Mouse (Mus musculus) liver, adult 2 months (tissue): ENCODE results near the gene Tuba3b. TPM values are rescaled to one million over a fixed set of nuclear protein-coding genes. Genes with fewer than 3 reads are reported as not detected.

Experiments
- DNase-seq: peaks from one replicate; pipeline ENCODE4 v3.0.0-alpha.2; 2011; ENCODE audit warnings: low read depth, low spot score; ENCODE audit errors: extremely low read depth
- H3K27ac ChIP-seq: fragments of 200-500 bp; replicated peaks from 2 replicates; pipeline ENCODE4 v1.5.1; 2012; ENCODE audit warnings: low read depth, mild to moderate bottlenecking, control low read depth, inconsistent platforms, low read length; ENCODE audit not compliant: insufficient read depth
- H3K27me3 ChIP-seq: fragments of 200-500 bp; 2 replicates; pipeline ENCODE4 v1.6.1; 2012; ENCODE audit warnings: mild to moderate bottlenecking, moderate library complexity, low read length, inconsistent platforms; ENCODE audit not compliant: control insufficient read depth, insufficient read depth
- H3K36me3 ChIP-seq: fragments of 200-500 bp; 2 replicates; pipeline ENCODE4 v1.6.1; 2012; ENCODE audit warnings: low read length, inconsistent platforms; ENCODE audit not compliant: control insufficient read depth, insufficient read depth
- H3K4me1 ChIP-seq: fragments of 200-500 bp; 2 replicates; pipeline ENCODE4 v1.6.1; 2011; ENCODE audit warnings: low read length; ENCODE audit not compliant: control insufficient read depth, insufficient read depth
- H3K4me3 ChIP-seq: fragments of 200-500 bp; 2 replicates; pipeline ENCODE4 v1.5.1; 2011; ENCODE audit warnings: low read depth, mild to moderate bottlenecking, control low read depth, low read length, moderate library complexity; ENCODE audit not compliant: insufficient read depth
- H3K79me2 ChIP-seq: fragments of 200-500 bp; 2 replicates; pipeline ENCODE4 v1.6.1; 2012; ENCODE audit warnings: inconsistent platforms, mild to moderate bottlenecking, low read length, moderate library complexity; ENCODE audit not compliant: control insufficient read depth, insufficient read depth
- H3K9ac ChIP-seq: fragments of 200-500 bp; 2 replicates; pipeline ENCODE4 v1.6.1; 2012; ENCODE audit warnings: low read depth, mild to moderate bottlenecking, control low read depth, inconsistent platforms, low read length
- CTCF ChIP-seq: fragments of 200-500 bp; IDR thresholded peaks from 2 replicates; pipeline ENCODE4 v1.5.1; 2011; ENCODE audit warnings: low read depth, low read length, control low read depth
- POLR2A ChIP-seq: fragments of 200-500 bp; IDR thresholded peaks from 2 replicates; pipeline ENCODE4 v1.6.1; 2011; ENCODE audit warnings: low read length, control low read depth; ENCODE audit not compliant: insufficient read depth; ENCODE audit errors: extremely low read depth
- WGBS: fragments of 180-500 bp; shearing (Covaris S2); methylation state at CpG from one replicate; pipeline ENCODE4 v1.1.7; 2018; 5-methylcytosine and 5-hydroxymethylcytosine counted together
- polyA plus RNA-seq: library from polyadenylated mRNA; depleted of rRNA; stranded (reverse); fragments of >200 nt; gene quantifications from 2 replicates; pipeline ENCODE4 v1.2.3, GENCODE M21; 2012; rRNA removed
- total RNA-seq: library from RNA; depleted of rRNA; stranded (reverse); fragments of >200 nt; gene quantifications from 2 replicates; pipeline ENCODE4 v1.2.3, GENCODE M21; 2014; rRNA removed

The Tuba3b gene
- total and polyA plus RNA-seq, 2 experiments = not detected

DNA sequence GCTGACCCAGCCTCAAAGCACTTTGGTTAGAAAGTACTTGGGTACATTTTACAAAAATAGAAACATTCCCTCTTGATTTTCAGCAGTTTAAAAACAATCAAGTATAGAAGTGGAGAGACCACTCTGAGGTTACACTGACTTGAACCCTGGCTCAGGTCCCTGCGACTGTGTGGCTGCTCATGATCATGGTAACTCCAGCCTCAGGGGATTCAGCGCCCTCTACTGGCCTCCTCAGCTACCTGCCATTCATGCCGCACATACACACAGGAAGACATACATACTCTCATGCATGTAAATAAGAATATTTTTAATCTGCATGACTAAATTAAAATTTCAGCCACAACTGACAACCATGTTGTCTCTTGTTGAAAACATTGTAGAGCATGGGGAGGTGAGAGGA is 50.2 kb downstream of the Tuba3b start:
- no peak for DNase-seq
- TF ChIP-seq CTCF (no peak), POLR2A (no peak)
- Histone ChIP-seq H3K27ac (no peak overlapping the region), H3K4me1 (no peaks in the 10 kb centered on the region), H3K9ac (no peak overlapping the region), H3K36me3 (no peaks in the 10 kb centered on the region), H3K79me2 (no peaks in the 10 kb centered on the region), H3K27me3 (no peaks in the 10 kb centered on the region), H3K4me3 (no peak overlapping the region)
- WGBS = 85% methylated on average over 3 of the region's 3 CpGs

- H3K4me3 ChIP-seq = no peak overlapping the region
- H3K27me3 ChIP-seq = no peaks in the 10 kb centered on the region
- H3K27ac ChIP-seq = no peak overlapping the region
- no peaks in the 10 kb centered on the region for H3K36me3 ChIP-seq
- 64% methylated on average over 3 of the region's 3 CpGs for WGBS
- no peaks in the 10 kb centered on the region for H3K79me2 ChIP-seq
- H3K9ac ChIP-seq = no peak overlapping the region
- no peak for TF ChIP-seq CTCF
- TF ChIP-seq POLR2A = no peak
- H3K4me1 ChIP-seq = no peaks in the 10 kb centered on the region
- no peak for DNase-seq
These were observed 52.1 kb downstream of the Tuba3b start for GRCm38 (mm10) chr6:145667654-145668053.

- 79% methylated on average over 10 of the region's 10 CpGs for WGBS
- Histone ChIP-seq H3K27ac (no peak overlapping the region), H3K27me3 (no peaks in the 10 kb centered on the region), H3K9ac (no peak overlapping the region), H3K36me3 (no peaks in the 10 kb centered on the region), H3K4me1 (no peaks in the 10 kb centered on the region), H3K79me2 (no peaks in the 10 kb centered on the region), H3K4me3 (no peak overlapping the region)
- TF ChIP-seq CTCF (no peak), POLR2A (no peak)
- DNase-seq = no peak
These were observed 54.1 kb downstream of the Tuba3b start for GRCm38 (mm10) chr6:145669596-145670071.

Other genes starting within 250 kb of the Tuba3b start
- not detected in 2 replicates for gene Lmntd1, start 1.4 kb upstream of the Tuba3b start, total RNA-seq
- gene Lmntd1, start 1.4 kb upstream of the Tuba3b start, polyA plus RNA-seq = not detected in 2 replicates
- 30.0 and 34.5 TPM in 2 replicates for gene Rassf8, start 131.0 kb downstream of the Tuba3b start, total RNA-seq
- gene Rassf8, start 131.0 kb downstream of the Tuba3b start, polyA plus RNA-seq = 19.5 and 22.8 TPM in 2 replicates
- gene Bhlhe41, start 249.8 kb downstream of the Tuba3b start, total RNA-seq = 0.40 and 1.8 TPM in 2 replicates
- gene Bhlhe41, start 249.8 kb downstream of the Tuba3b start, polyA plus RNA-seq = 0.21 and 0.32 TPM in 2 replicates